30 mouse cellular contexts compared by ENCODE assay signal in genomic region chr1:24942757-24943296, GRCm38 (mm10).
DNase-seq lines count a peak whose midpoint lies in the region; ATAC-seq and TF ChIP-seq lines count a peak whose summit lies in the region.
"Had no signal": no experiment of that assay in that cellular context is flagged by ENCODE, and none has a peak within 500 bp of the region (broad histone marks: within the 10 kb centered on the region; RNA-seq: fewer than 3 reads in every experiment).

No protein-coding gene starts in this region.

- DNase-seq in midbrain, postnatal 0 days (ENCODE audit: low spot score): peak; percentile 28
- no peak for DNase-seq in midbrain, embryonic 11.5 days (ENCODE audit: low spot score, missing footprints)
- peak; percentile 13 for DNase-seq in hindbrain, postnatal 0 days (ENCODE audit: low spot score)
- no peak for DNase-seq in thymus, postnatal 4 days
- no peak for DNase-seq in right cerebral cortex, postnatal 25 days
- no peak for DNase-seq in urinary bladder, adult 18-20 months (ENCODE audit: low spot score in 2 of 2)
- DNase-seq: adrenal gland, adult 2 months; adrenal gland, postnatal 36 days; cerebellum, adult 2 months; cerebellum, postnatal 14 days; gastrocnemius, adult 2 months; heart, postnatal 10 days; kidney, adult 8-10 months; kidney, postnatal 4 days; lung, adult 2 months; retina, postnatal 1 day; right cerebral cortex, postnatal 14 days; thymus, postnatal 14 days had no signal

- H3K9me3 ChIP-seq in forebrain, embryonic 12.5 days: no peaks in the 10 kb centered on the region
- H3K9me3 ChIP-seq in forebrain, embryonic 15.5 days: no peaks in the 10 kb centered on the region
- H3K9me3 ChIP-seq in midbrain, postnatal 0 days (ENCODE audit: low read length): no peaks in the 10 kb centered on the region
- no peaks in the 10 kb centered on the region for H3K9me3 ChIP-seq in midbrain, embryonic 11.5 days (ENCODE audit: control insufficient read depth, low read length)
- H3K9me3 ChIP-seq in hindbrain, postnatal 0 days (ENCODE audit: low read length): no peaks in the 10 kb centered on the region
- H3K9me3 ChIP-seq: forebrain, embryonic 13.5 days; heart, embryonic 13.5 days; intestine, embryonic 15.5 days; limb, embryonic 15.5 days; midbrain, embryonic 10.5 days had no signal

- H3K4me1 ChIP-seq in forebrain, embryonic 12.5 days: peaks cover 10% of the 10 kb centered on the region; the same call in 1 of the 2 replicates
- H3K4me1 ChIP-seq in forebrain, embryonic 15.5 days: peaks cover 10% of the 10 kb centered on the region; the same call in 1 of the 2 replicates
- H3K4me1 ChIP-seq in midbrain, postnatal 0 days (ENCODE audit: insufficient read depth, low read length): no peaks in the 10 kb centered on the region
- no peaks in the 10 kb centered on the region for H3K4me1 ChIP-seq in midbrain, embryonic 11.5 days (ENCODE audit: control insufficient read depth, insufficient read depth, low read length)
- H3K4me1 ChIP-seq in hindbrain, postnatal 0 days (ENCODE audit: insufficient read depth, low read length): no peaks in the 10 kb centered on the region
- H3K4me1 ChIP-seq: heart, embryonic 13.5 days; intestine, embryonic 15.5 days; limb, embryonic 15.5 days had no signal

- H3K4me3 ChIP-seq in forebrain, embryonic 12.5 days (replicated peaks): no peak overlapping the region
- H3K4me3 ChIP-seq in forebrain, embryonic 15.5 days: no peak overlapping the region
- no peak overlapping the region for H3K4me3 ChIP-seq in midbrain, postnatal 0 days (ENCODE audit: low read depth, low read length)
- no peak overlapping the region for H3K4me3 ChIP-seq in midbrain, embryonic 11.5 days (ENCODE audit: low read depth, low read length)
- no peak overlapping the region for H3K4me3 ChIP-seq in hindbrain, postnatal 0 days (ENCODE audit: low read length)
- H3K4me3 ChIP-seq: erythroblast, embryonic 14.5 days; forebrain, embryonic 13.5 days; gastrocnemius, adult 2 months; heart, embryonic 13.5 days; intestine, embryonic 15.5 days; limb, embryonic 15.5 days; midbrain, embryonic 10.5 days had no signal

- no peak overlapping the region for H3K27ac ChIP-seq in forebrain, embryonic 12.5 days
- H3K27ac ChIP-seq in forebrain, embryonic 15.5 days (replicated peaks): no peak overlapping the region
- H3K27ac ChIP-seq in midbrain, postnatal 0 days (ENCODE audit: low read depth, low read length): no peak overlapping the region
- H3K27ac ChIP-seq in midbrain, embryonic 11.5 days (ENCODE audit: low read depth, low read length): no peak overlapping the region
- no peak overlapping the region for H3K27ac ChIP-seq in hindbrain, postnatal 0 days
- H3K27ac ChIP-seq: forebrain, embryonic 13.5 days; gastrocnemius, adult 2 months; heart, embryonic 13.5 days; intestine, embryonic 15.5 days; kidney, postnatal 0 days; limb, embryonic 15.5 days; liver, embryonic 14.5 days; midbrain, embryonic 10.5 days had no signal

- no peak overlapping the region for H3K4me2 ChIP-seq in forebrain, embryonic 12.5 days
- no peak overlapping the region for H3K4me2 ChIP-seq in forebrain, embryonic 15.5 days (replicated peaks)
- H3K4me2 ChIP-seq in midbrain, postnatal 0 days (ENCODE audit: low read depth, low read length, poor library complexity, severe bottlenecking): no peak overlapping the region
- no peak overlapping the region for H3K4me2 ChIP-seq in midbrain, embryonic 11.5 days
- no peak overlapping the region for H3K4me2 ChIP-seq in hindbrain, postnatal 0 days (ENCODE audit: low read depth, low read length)
- H3K4me2 ChIP-seq: forebrain, embryonic 13.5 days; heart, embryonic 13.5 days; intestine, embryonic 15.5 days; limb, embryonic 15.5 days had no signal

- whole genome bisulfite sequencing in forebrain, embryonic 12.5 days: 86% methylated on average over 8 of the region's 8 CpGs
- WGBS in forebrain, embryonic 15.5 days: 76% methylated on average over 8 of the region's 8 CpGs
- 69% methylated on average over 8 of the region's 8 CpGs for WGBS in midbrain, postnatal 0 days
- WGBS in midbrain, embryonic 11.5 days: 87% methylated on average over 8 of the region's 8 CpGs
- 68% methylated on average over 8 of the region's 8 CpGs for WGBS in hindbrain, postnatal 0 days

- no peak for TF ChIP-seq CTCF in midbrain, postnatal 0 days (IDR thresholded peaks at IDR 0.05)
- no peak for TF ChIP-seq CTCF in hindbrain, postnatal 0 days (IDR thresholded peaks at IDR 0.05; ENCODE audit: low read depth)

- no peaks in the 10 kb centered on the region for H3K27me3 ChIP-seq in forebrain, embryonic 12.5 days
- H3K27me3 ChIP-seq in forebrain, embryonic 15.5 days: no peaks in the 10 kb centered on the region
- H3K27me3 ChIP-seq in midbrain, postnatal 0 days (ENCODE audit: insufficient read depth, low read length): no peaks in the 10 kb centered on the region
- H3K27me3 ChIP-seq in midbrain, embryonic 11.5 days (ENCODE audit: control insufficient read depth, insufficient read depth, low read length): no peaks in the 10 kb centered on the region
- H3K27me3 ChIP-seq in hindbrain, postnatal 0 days (ENCODE audit: insufficient read depth, low read length): no peaks in the 10 kb centered on the region
- H3K27me3 ChIP-seq: CH12.LX; forebrain, embryonic 13.5 days; heart, embryonic 13.5 days; intestine, embryonic 15.5 days; limb, embryonic 15.5 days had no signal

- ATAC-seq in forebrain, embryonic 12.5 days (ENCODE audit: low FRiP score): peak; percentile 17; the same call in 1 of the 2 replicates
- ATAC-seq in forebrain, embryonic 15.5 days (replicated peaks): no peak
- no peak for ATAC-seq in midbrain, postnatal 0 days (ENCODE audit: low FRiP score)
- ATAC-seq in midbrain, embryonic 11.5 days (ENCODE audit: low FRiP score): no peak
- no peak for ATAC-seq in hindbrain, postnatal 0 days
- ATAC-seq: activated CD4-positive, CD25-positive, alpha-beta regulatory T cell, adult 4 months; forebrain, embryonic 13.5 days; intestine, embryonic 15.5 days had no signal

- H3K36me3 ChIP-seq in forebrain, embryonic 12.5 days (replicated peaks): no peaks in the 10 kb centered on the region
- H3K36me3 ChIP-seq in forebrain, embryonic 15.5 days: no peaks in the 10 kb centered on the region
- no peaks in the 10 kb centered on the region for H3K36me3 ChIP-seq in midbrain, postnatal 0 days (ENCODE audit: insufficient read depth, low read length)
- H3K36me3 ChIP-seq in midbrain, embryonic 11.5 days (ENCODE audit: control insufficient read depth, insufficient read depth, low read length): no peaks in the 10 kb centered on the region
- H3K36me3 ChIP-seq in hindbrain, postnatal 0 days (ENCODE audit: insufficient read depth, low read length): no peaks in the 10 kb centered on the region
- H3K36me3 ChIP-seq: heart, embryonic 13.5 days; intestine, embryonic 15.5 days; limb, embryonic 15.5 days; midbrain, embryonic 10.5 days had no signal

- H3K9ac ChIP-seq in forebrain, embryonic 12.5 days: no peak overlapping the region
- no peak overlapping the region for H3K9ac ChIP-seq in forebrain, embryonic 15.5 days (replicated peaks)
- H3K9ac ChIP-seq in midbrain, postnatal 0 days (replicated peaks; ENCODE audit: low read length, poor library complexity, severe bottlenecking): no peak overlapping the region
- H3K9ac ChIP-seq in midbrain, embryonic 11.5 days (ENCODE audit: low read length): no peak overlapping the region
- no peak overlapping the region for H3K9ac ChIP-seq in hindbrain, postnatal 0 days (replicated peaks; ENCODE audit: low read length)
- H3K9ac ChIP-seq: forebrain, embryonic 13.5 days; heart, embryonic 13.5 days; intestine, embryonic 15.5 days; limb, embryonic 15.5 days; liver, embryonic 14.5 days had no signal

Comparison
In these comparisons a context has a peak if more than half of its experiments do, and no peak if none do; other contexts are left out.
1. DNase-seq: peak in midbrain, postnatal 0 days (single experiment) and hindbrain, postnatal 0 days (single experiment); none in midbrain, embryonic 11.5 days (single experiment), thymus, postnatal 4 days (single experiment), right cerebral cortex, postnatal 25 days (single experiment) and urinary bladder, adult 18-20 months (0 of 2).